In the genomic region with DNA sequence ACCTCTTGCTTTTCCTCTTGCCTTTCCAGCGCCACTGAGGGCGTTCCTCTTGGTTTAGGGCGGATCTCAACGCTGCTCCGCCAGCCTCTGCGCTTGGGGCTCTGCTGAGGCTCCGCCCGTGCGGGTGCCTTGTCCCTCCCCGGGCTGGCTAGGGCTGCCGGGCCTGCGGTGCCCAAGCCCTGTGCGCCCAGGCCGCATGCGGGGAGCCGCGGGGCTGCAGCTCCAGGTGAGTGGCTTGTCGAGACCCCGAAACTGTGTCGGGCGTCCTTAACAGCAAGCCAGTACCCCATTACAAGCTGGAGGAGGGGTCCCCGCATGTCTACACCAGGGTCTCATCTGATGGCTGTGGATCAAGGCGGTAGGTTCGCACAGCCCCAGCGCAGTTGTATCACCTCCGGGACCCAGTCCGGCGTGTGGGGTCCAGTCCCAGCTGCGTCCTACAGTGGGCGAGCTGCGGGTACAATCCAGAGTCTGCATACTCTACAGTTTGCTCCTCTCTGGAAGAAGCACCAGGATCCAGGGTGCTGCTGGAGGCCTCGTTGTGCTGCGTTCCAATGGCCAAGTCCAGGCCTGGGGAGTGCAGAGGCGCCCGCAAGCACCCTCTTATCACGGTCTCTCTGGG, we compare ENCODE assay signal across 8 mouse cellular contexts. TPM values are rescaled to one million over a fixed set of nuclear protein-coding genes. Genes with fewer than 3 reads are reported as not detected.
A peak's percentile ranks its signal among the peaks of the same experiment; 100 is the strongest.
DNase-seq lines count a peak whose midpoint lies in the region; ATAC-seq lines count a peak whose summit lies in the region.

Gene Arntl2 (plus strand): TSS at position 132 of the 622 bp plus-strand sequence.

- H3K9me3 ChIP-seq in hindbrain, embryonic 12.5 days (replicated peaks) = no peaks in the 10 kb centered on the region
- no peaks in the 10 kb centered on the region for H3K9me3 ChIP-seq in lung, embryonic 16.5 days (ENCODE audit: control insufficient read depth, low read length)

- peak; percentile 93 for ATAC-seq in hindbrain, embryonic 12.5 days (ENCODE audit: low FRiP score)
- ATAC-seq in lung, embryonic 16.5 days (ENCODE audit: low read depth) = peak; percentile 100

- peaks cover 11% of the 10 kb centered on the region for H3K4me1 ChIP-seq in hindbrain, embryonic 12.5 days
- H3K4me1 ChIP-seq in lung, embryonic 16.5 days (replicated peaks; ENCODE audit: control insufficient read depth, insufficient read depth, low read length) = peaks cover 2% of the 10 kb centered on the region; the same call in 1 of the 2 replicates

- H3K27me3 ChIP-seq in hindbrain, embryonic 12.5 days = peaks cover 15% of the 10 kb centered on the region; the same call in 1 of the 2 replicates
- no peaks in the 10 kb centered on the region for H3K27me3 ChIP-seq in lung, embryonic 16.5 days (ENCODE audit: control insufficient read depth, insufficient read depth, low read depth, low read length)

- no peak within 1 kb of the TSS for H3K27ac ChIP-seq in hindbrain, embryonic 12.5 days
- no peak within 1 kb of the TSS for H3K27ac ChIP-seq in lung, embryonic 16.5 days (ENCODE audit: low read length)

- peak within 1 kb of the TSS; percentile 93 for H3K4me2 ChIP-seq in hindbrain, embryonic 12.5 days (replicated peaks)
- peak within 1 kb of the TSS; percentile 79 for H3K4me2 ChIP-seq in lung, embryonic 16.5 days (ENCODE audit: low read depth, low read length)

- no peaks in the 10 kb centered on the region for H3K36me3 ChIP-seq in hindbrain, embryonic 12.5 days
- H3K36me3 ChIP-seq in lung, embryonic 16.5 days (ENCODE audit: control insufficient read depth, insufficient read depth, low read length) = no peaks in the 10 kb centered on the region

- peak within 1 kb of the TSS; percentile 67 for H3K9ac ChIP-seq in hindbrain, embryonic 12.5 days
- H3K9ac ChIP-seq in lung, embryonic 16.5 days (ENCODE audit: low read length) = peak within 1 kb of the TSS; percentile 80

- H3K4me3 ChIP-seq in hindbrain, embryonic 12.5 days = peak within 1 kb of the TSS; percentile 51
- H3K4me3 ChIP-seq in lung, embryonic 16.5 days (ENCODE audit: low read length) = peak within 1 kb of the TSS; percentile 66

- 2% methylated on average over 33 of the region's 36 CpGs for WGBS in hindbrain, embryonic 12.5 days
- WGBS in lung, embryonic 16.5 days = 2% methylated on average over 36 of the region's 36 CpGs

- peak; percentile 34 for DNase-seq in WW6 (ENCODE audit: low read depth, low spot score)
- DNase-seq in cerebellum, postnatal 25 days = peak; percentile 67 to 78
- DNase-seq in frontal cortex, postnatal 36 days (ENCODE audit: low spot score in 2 of 2) = peak; percentile 69 to 73
- peak; percentile 54 to 66 for DNase-seq in layer of hippocampus, postnatal 14 days (ENCODE audit: low spot score in 2 of 2)
- peak; percentile 43 for DNase-seq in ovary, postnatal 14 days (ENCODE audit: low spot score)
- peak; percentile 80 for DNase-seq in urinary bladder, postnatal 14 days (ENCODE audit: low spot score)

RNA-seq across cellular contexts. Expression of gene Arntl2, which starts in this region (rescaled TPM):
- 2.2 and 3.0 TPM in 2 replicates for polyA plus RNA-seq in hindbrain, embryonic 12.5 days (2016; fragmentation: Nextera tagmentation; extraction: Ambion mirVana)
- 1 to 10 TPM; 8.2 to 9.6 TPM for total RNA-seq in layer of hippocampus, postnatal 14 days (2021)
- 3.9 and 4.4 TPM in 2 replicates for polyA plus RNA-seq in lung, embryonic 16.5 days (2015; fragmentation: Nextera tagmentation; extraction: Ambion mirVana)
